Mouse (Mus musculus) forelimb bud, embryonic 11.5 days (tissue): Measurements from ENCODE around the gene Madd.
"Not testable (repeated sequence)": the region's sequence is repeated elsewhere in the genome, so short reads cannot be mapped to it uniquely, and the experiment has no call there.

Experiments
- DNase-seq: peaks from one replicate; pipeline ENCODE4 v3.0.0-alpha.2; 2012; ENCODE audit warnings: low read depth, low spot score

Madd gene

DNA sequence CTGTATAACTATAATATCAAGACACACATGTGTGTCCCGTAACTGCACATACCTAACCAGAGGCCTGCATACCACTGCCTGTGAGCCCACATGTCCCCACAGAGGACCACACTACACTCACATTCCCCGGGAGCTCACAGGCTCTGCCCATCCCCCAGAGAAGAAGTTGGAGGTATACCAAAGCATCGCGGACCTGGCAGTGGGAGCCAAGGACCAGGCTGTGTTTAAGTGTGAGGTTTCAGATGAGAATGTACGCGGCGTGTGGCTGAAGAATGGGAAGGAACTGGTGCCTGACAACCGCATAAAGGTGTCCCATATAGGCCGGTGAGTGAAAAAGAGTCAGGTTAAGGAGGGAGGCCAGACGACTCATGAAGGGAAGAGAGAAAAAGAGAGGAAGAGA is 58.5 kb downstream of the Madd start:
- no peak for DNase-seq

GRCm38 (mm10) chr2:91123521-91123920 is 60.1 kb downstream of the Madd start:
- no peak for DNase-seq

GRCm38 (mm10) chr2:91121497-91121896 is 62.1 kb downstream of the Madd start:
- no peak for DNase-seq

GRCm38 (mm10) chr2:91121011-91121410 is 62.6 kb downstream of the Madd start:
- DNase-seq, result no peak

- no peak for DNase-seq
These were observed 63.4 kb downstream of the Madd start for GRCm38 (mm10) chr2:91120261-91120671.

DNA sequence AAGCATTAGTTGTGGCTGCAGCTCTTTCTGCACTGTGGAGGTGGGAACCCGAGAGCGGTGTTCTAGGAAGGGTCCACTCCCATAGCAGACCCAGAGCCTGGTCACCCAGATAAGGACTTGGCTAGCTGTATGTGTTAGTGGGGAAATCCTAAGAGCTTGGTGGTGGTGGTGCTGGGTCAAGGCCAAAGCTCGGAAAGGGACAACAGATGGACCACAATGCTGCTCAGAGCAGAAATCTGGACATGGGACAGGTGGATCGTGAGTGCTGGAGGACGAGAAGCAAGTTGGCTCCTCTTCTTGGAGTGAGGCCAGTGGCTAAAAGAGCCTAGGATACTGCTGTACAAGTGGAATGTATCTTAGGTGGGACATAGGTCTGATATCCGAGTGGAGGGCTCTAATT is 64.1 kb downstream of the Madd start:
- DNase-seq, result no peak

- no peak for DNase-seq
These were observed 64.6 kb downstream of the Madd start for GRCm38 (mm10) chr2:91119061-91119460.

DNA sequence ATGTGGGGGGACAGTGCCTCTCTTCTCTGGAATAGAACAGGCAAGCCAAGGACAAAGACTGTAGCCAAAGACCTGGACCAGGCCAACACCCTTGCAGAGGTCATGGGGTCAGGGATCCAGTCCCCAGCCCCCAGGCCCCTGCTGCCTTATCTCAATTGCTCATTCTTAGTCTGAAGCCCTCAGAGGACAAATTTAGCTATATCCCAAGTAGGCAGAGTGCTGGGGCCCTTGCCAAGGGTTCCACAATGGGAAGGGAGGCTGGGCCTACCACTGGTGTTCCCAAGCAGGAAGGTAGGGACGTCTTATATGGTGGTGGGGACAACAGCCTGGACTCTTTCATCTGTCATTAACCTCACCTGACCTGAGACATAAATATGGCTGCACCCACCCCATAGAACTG is 65.0 kb downstream of the Madd start:
- no peak for DNase-seq

DNA sequence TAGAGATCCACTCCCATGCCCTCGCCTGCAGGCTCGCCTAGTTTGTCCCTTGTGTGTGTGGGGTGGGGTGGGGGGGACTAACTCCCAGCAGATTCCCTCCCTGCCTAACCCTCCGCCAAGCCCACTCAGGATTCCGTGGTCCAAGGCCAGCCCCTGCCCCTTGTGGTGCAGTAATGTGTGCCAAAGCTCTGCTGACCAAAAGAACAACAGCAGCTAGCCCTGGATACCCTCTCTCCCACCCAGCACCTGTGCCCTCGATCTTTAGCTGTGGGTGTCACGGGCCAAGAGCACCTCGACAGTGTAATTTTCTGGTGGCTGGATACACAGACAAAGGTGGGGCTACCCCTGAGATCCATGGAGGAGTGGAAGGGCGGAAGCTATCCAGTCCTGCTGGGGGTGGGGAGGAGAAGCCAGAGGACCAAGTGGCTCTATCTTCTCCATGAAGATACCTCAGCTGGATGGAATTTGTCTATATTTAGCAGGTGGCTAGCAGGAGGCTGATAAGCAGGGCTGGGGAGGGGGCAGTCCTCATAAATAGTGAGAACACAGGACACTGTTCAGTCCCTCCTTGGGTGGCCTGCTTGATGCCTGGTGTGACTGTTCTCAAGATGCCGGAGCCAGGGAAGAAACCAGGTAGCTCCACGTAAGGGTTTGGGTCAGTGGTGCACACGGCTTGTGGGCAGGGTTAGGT is 65.9 kb downstream of the Madd start, which contains the start of gene Mybpc3:
Mybpc3 (plus strand) TSS at position 560 of the 691 bp plus-strand sequence.
- no peak for DNase-seq

GRCm38 (mm10) chr2:91116842-91117241 is 66.8 kb downstream of the Madd start:
- DNase-seq, result no peak

DNA sequence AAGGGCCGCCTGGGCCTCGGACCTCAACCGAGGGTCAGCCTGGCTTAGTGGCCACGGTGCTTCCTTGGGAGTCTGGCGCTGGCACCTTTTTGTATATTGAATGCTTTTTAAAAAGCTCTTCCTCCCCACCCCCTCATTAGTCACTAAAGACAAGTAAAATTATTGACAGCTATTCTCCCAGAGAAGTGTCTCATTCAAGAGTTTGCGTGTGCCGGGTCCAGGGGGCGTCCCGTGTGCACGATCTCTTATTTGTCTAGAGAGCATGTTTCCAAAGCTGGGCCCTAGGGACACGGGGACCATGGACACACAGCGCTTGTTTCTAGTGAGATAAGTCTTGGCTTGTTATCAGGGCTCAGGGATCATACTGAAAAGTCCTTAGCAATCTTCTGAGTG is 68.1 kb downstream of the Madd start:
- DNase-seq, result no peak

DNA sequence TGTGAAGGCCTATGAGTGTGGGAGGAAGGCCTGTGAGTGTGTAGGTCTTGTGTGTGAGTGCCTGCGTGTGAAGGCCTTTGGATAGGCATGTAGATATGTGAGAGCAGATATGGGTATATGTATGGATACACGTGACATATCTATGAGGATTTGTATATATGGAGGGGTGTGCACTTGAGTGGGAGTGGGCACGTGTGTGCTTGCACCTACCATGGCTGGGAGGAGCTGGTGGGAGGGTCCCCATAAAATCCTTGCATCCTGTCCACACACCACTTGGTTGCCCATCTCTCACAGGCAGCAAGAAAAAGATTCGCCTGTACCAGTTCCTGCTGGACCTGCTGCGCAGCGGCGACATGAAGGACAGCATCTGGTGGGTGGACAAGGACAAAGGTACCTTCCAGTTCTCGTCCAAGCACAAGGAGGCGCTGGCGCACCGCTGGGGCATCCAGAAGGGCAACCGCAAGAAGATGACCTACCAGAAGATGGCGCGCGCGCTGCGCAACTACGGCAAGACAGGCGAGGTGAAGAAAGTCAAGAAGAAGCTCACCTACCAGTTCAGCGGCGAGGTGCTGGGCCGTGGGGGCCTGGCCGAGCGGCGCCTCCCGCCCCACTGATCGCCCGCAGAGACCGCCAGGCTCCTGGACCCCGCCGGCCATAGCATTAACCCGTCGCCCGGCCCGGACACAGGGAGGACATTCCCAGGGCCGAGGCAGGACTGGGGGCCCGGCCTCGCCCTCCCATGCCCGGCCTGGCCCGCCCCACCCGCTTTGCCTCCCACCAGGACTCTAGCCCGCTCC is 68.7 kb downstream of the Madd start:
- DNase-seq, result peak; percentile 94

DNA sequence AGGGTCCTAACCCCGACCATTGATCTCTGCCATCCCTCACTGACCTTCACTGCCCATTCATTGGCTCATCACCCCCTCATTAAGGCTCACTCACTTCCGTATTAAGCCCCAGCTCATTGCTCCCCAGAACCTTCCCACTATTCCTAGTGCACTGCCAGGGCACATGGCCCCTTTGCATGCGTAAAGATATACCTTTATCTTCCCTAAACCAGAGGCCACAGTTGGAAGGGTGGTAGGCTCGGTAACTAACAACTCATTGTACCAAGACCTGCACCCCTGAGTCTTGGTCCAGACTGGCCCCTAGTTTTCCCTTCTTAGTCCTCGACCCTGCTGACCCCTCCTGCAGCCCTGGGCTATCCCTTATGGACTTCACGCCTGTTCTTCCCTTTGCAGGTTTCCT is 69.8 kb downstream of the Madd start:
- DNase-seq, result no peak

DNA sequence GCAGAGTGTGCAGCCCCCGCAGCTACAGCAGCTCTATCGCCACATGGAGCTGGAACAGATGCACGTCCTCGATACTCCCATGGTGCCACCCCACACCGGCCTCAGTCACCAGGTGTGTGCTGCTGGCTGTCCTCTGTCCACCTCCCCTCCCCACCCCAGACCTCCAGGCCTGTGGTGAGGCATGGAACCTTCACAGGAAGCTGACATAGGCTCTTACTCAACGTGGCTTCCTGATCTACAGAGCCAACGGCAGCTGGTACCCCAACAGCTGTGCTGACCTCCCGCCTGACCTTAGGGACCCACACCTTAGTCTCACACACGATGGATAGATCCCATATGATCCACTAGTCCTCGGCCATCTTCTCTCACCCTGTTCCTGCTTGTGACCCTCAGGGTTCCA is 70.3 kb downstream of the Madd start:
- DNase-seq, result no peak

DNA sequence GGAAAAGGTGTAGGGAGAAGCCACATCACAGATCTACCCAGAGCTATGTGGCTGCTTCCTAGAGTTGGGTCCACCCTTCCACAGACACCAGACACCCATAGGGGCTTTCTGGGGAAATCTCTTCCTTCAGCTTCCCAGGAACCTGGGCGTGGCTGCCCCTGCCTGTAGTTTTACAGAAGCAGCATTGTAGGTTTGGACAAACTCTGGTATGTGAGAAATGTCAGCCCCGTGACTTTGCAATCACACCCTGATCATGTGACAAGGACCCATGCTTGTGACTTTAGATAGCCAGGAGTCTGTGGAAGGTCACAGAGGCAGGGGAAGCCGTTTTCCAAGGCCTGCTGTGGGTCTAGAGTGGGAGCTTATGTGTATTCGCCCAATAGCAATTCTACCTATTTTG is 71.1 kb downstream of the Madd start:
- DNase-seq, result no peak

GRCm38 (mm10) chr2:91111832-91112231 is 71.8 kb downstream of the Madd start:
- not testable (repeated sequence) for DNase-seq

DNA sequence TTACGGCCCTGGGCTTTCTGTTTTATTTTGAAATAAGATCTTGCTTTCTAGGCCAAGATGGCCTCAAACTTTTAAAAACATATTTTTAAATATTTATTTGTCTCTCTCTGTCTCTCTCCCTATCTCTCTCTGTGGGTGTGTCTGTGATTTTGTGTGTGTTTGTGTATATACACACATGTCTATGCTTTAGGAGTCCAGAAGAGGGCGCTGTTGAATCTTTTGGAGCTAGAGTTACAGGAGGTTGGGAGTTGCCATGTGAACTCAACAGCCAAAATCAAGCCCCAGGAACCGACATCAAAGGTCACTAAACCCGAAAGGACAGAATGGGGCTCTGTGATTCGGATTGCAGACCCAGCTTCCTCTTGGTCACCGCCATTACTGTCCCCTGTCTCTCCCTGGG is 73.2 kb downstream of the Madd start:
- DNase-seq, result no peak

- DNase-seq, result no peak
These were observed 73.7 kb downstream of the Madd start for GRCm38 (mm10) chr2:91109807-91110385.

- no peak for DNase-seq
These were observed 74.4 kb downstream of the Madd start for GRCm38 (mm10) chr2:91109241-91109640.

DNA sequence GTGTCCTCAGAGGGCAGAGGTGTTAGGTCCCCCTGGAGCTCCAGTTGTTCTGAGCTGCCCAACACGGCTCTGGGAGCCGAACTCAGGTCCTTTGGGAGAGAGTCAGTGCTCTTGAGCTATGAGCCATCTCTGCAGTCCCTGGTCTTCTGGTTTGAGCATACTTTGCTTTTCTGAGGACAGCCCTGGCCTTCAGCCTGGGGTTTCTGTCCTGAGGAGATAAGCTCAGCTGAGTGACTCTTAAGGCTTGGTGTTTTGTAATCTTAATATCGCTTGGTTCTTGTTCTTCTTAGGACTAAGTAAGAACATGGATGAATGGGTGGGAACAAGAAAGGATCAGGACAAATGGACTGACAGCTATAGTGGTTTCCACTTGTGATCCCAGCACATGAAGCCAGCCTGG is 75.5 kb downstream of the Madd start:
- DNase-seq, result no peak

DNA sequence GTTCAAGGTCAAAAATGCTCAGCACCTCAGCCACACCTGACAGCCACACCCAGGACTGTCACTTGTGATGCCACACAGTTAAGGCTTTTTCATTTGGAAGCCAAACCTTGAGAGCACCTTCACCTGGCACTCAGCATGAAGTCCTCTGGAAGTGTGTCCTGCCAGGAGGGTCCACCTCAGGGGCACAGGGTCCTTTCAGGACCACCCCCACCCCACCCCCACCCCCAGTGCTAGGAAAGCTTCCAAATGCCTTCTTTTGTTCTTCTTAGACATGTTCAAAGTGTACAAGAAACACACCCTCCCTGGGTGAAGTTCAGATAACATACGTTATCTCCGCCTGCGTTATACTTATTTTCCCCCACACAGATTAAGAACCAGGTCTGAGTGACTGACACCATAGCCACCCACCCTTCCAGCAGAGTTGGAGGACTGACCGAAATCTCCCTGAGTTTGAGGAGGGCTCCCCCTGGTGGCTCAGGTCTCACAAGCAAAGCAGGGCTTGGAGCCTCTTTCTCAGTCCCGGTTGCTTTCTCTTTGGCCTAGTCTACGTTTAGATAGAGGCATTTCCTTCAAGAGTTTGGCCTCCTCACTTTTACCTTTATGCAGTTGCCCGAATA is 82.4 kb downstream of the Madd start:
- DNase-seq, result peak; percentile 87

- no peak for DNase-seq
These were observed 85.5 kb downstream of the Madd start for GRCm38 (mm10) chr2:91098156-91098555.
